In the genomic region with DNA sequence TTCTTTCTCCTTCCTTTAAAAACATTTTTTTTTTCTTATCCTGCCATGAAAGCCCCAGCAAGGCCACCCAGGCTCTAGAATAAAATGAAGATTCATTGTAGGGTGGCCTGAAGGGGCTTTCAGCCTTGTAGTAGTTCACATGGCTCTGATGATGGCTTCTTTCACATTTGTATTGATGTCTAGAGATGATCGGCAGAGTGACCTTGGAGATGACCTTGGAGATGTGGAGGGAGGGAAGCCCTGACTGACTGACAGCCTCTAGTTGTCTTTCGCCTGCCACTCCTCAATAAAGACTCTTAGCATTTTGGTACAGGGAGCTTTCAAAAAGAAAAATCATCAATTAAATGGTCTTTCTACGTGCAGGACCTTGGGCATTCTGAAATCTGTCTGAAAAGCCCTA, we compare ENCODE assay signal across 20 mouse cellular contexts.
DNase-seq lines count a peak whose midpoint lies in the region; ATAC-seq and TF ChIP-seq lines count a peak whose summit lies in the region.
"Had no signal": no experiment of that assay in that cellular context is flagged by ENCODE, and none has a peak within 500 bp of the region (broad histone marks: within the 10 kb centered on the region; RNA-seq: fewer than 3 reads in every experiment).

No protein-coding gene starts in this region.

- TF ChIP-seq CTCF in left cerebral cortex, adult 2 months (IDR thresholded peaks at IDR 0.05), result no peak

- H3K4me1 ChIP-seq in hindbrain, embryonic 15.5 days (replicated peaks), result peaks cover 24% of the 10 kb centered on the region
- peaks cover 22% of the 10 kb centered on the region for H3K4me1 ChIP-seq in neural tube, embryonic 15.5 days
- H3K4me1 ChIP-seq: embryonic facial prominence, embryonic 15.5 days; intestine, embryonic 15.5 days; kidney, embryonic 15.5 days; lung, embryonic 15.5 days had no signal

- no peak overlapping the region for H3K9ac ChIP-seq in hindbrain, embryonic 15.5 days
- H3K9ac ChIP-seq in neural tube, embryonic 15.5 days (replicated peaks), result no peak overlapping the region
- H3K9ac ChIP-seq: embryonic facial prominence, embryonic 15.5 days; heart, embryonic 13.5 days; intestine, embryonic 15.5 days; kidney, embryonic 15.5 days; liver, embryonic 14.5 days; lung, embryonic 15.5 days had no signal

- intact Hi-C loops in left cerebral cortex, adult 2 months (cut with DNase I), result no loop called here
- intact Hi-C loops in left cerebral cortex, postnatal 25 days (cut with DNase I), result no loop called here

- H3K4me3 ChIP-seq in left cerebral cortex, adult 2 months, result no peak overlapping the region
- no peak overlapping the region for H3K4me3 ChIP-seq in hindbrain, embryonic 15.5 days
- H3K4me3 ChIP-seq in neural tube, embryonic 15.5 days (replicated peaks), result no peak overlapping the region
- H3K4me3 ChIP-seq: embryonic facial prominence, embryonic 15.5 days; forebrain, embryonic 10.5 days; heart, embryonic 13.5 days; intestine, embryonic 15.5 days; kidney, embryonic 15.5 days; lung, embryonic 15.5 days had no signal

- H3K9me3 ChIP-seq in hindbrain, embryonic 15.5 days, result no peaks in the 10 kb centered on the region
- no peaks in the 10 kb centered on the region for H3K9me3 ChIP-seq in neural tube, embryonic 15.5 days (replicated peaks)
- H3K9me3 ChIP-seq: embryonic facial prominence, embryonic 15.5 days; forebrain, embryonic 10.5 days; heart, embryonic 13.5 days; intestine, embryonic 15.5 days; kidney, embryonic 15.5 days; lung, embryonic 15.5 days had no signal

- no peak for ATAC-seq in hindbrain, embryonic 15.5 days (ENCODE audit: low FRiP score, low read depth)
- no peak for ATAC-seq in neural tube, embryonic 15.5 days (ENCODE audit: low FRiP score)
- ATAC-seq: intestine, embryonic 15.5 days had no signal

- H3K27me3 ChIP-seq in hindbrain, embryonic 15.5 days, result no peaks in the 10 kb centered on the region
- no peaks in the 10 kb centered on the region for H3K27me3 ChIP-seq in neural tube, embryonic 15.5 days (replicated peaks)
- H3K27me3 ChIP-seq: embryonic facial prominence, embryonic 15.5 days; intestine, embryonic 15.5 days; kidney, embryonic 15.5 days; lung, embryonic 15.5 days had no signal

- no peak for DNase-seq in left cerebral cortex, adult 2 months (ENCODE audit: extremely low spot score in 1 of 2, low spot score in 2 of 2)
- DNase-seq in left cerebral cortex, postnatal 25 days (ENCODE audit: low spot score in 2 of 2), result no peak
- DNase-seq in ZHBTc4 (ENCODE audit: low read depth, low spot score), result peak; percentile 56
- no peak for DNase-seq in kidney, postnatal 4 days
- no peak for DNase-seq in heart, adult 18-20 months
- DNase-seq: adrenal gland, adult 8-10 months; cerebellum, postnatal 10 days; heart, postnatal 36 days; right cerebral cortex, postnatal 25 days; thymus, postnatal 4 days had no signal

- H3K27ac ChIP-seq in left cerebral cortex, adult 2 months, result peak overlapping the region; percentile 40; the same call in 1 of the 2 replicates
- H3K27ac ChIP-seq in hindbrain, embryonic 15.5 days (replicated peaks), result peak overlapping the region; percentile 58; the same call in 1 of the 2 replicates
- H3K27ac ChIP-seq in neural tube, embryonic 15.5 days (replicated peaks), result 0 out of 2 replicates have a peak overlapping the region, but pooled peaks have one; percentile 20
- H3K27ac ChIP-seq: embryonic facial prominence, embryonic 15.5 days; forebrain, embryonic 10.5 days; heart, embryonic 13.5 days; intestine, embryonic 15.5 days; kidney, embryonic 15.5 days; liver, embryonic 14.5 days; lung, embryonic 15.5 days; macrophage had no signal

- WGBS in hindbrain, embryonic 15.5 days, result 32% methylated on average over 3 of the region's 3 CpGs
- 33% methylated on average over 3 of the region's 3 CpGs for WGBS in neural tube, embryonic 15.5 days

- no peaks in the 10 kb centered on the region for H3K36me3 ChIP-seq in hindbrain, embryonic 15.5 days
- no peaks in the 10 kb centered on the region; the same call in 1 of the 2 replicates for H3K36me3 ChIP-seq in neural tube, embryonic 15.5 days
- H3K36me3 ChIP-seq: embryonic facial prominence, embryonic 15.5 days; forebrain, embryonic 10.5 days; heart, embryonic 13.5 days; intestine, embryonic 15.5 days; kidney, embryonic 15.5 days; lung, embryonic 15.5 days had no signal

- H3K4me2 ChIP-seq in hindbrain, embryonic 15.5 days, result no peak overlapping the region
- H3K4me2 ChIP-seq in neural tube, embryonic 15.5 days, result no peak overlapping the region
- H3K4me2 ChIP-seq: embryonic facial prominence, embryonic 15.5 days; intestine, embryonic 15.5 days; kidney, embryonic 15.5 days; lung, embryonic 15.5 days had no signal
